Comparison of ENCODE assay signal across 16 mouse cellular contexts in the genomic region with DNA sequence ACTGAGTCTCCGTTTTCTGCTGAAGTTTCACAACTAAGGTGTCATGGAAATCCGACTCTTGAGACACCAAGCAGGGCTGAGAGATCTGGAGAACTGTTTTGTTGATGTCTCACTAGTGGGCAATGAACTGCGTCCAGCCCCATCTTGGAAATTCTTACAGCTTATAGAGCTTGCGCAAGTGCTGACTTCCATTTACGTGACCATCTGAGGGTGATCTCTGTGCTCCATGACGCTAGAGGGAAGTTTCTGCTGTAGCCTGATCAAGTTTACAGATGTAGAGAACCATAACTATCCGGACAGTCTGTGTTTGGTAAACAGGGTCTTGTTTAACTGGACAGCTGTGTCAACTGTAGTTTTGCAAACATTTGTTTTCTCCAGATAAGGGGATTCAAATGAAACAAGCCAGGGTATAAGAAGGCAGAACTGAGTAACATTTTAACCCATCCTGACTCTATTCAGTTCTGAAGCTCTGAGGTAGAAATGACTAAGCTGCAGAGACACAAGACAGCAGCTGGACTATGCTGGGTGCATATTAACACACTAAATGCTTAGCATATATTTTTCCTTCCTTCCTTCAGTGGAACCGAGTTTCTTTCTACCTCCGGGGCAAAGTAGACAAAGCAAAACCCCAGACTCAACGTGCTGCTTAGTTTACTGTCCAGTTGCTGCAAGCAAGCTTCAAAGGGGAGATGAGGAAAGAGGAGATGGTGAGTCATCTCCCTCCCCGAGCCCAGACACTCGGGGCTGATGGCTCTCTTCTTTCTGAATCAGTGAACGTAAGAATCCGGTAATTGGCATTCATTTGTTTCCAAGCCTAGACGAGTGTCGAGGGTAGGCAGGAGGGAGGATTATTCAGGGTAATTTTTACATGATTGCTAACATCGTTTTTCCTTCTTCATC.
DNase-seq lines count a peak whose midpoint lies in the region; ATAC-seq and TF ChIP-seq lines count a peak whose summit lies in the region.
"Had no signal": no experiment of that assay in that cellular context is flagged by ENCODE, and none has a peak within 500 bp of the region (broad histone marks: within the 10 kb centered on the region; RNA-seq: fewer than 3 reads in every experiment).

No protein-coding gene starts in this region.

- H3K4me1 ChIP-seq in bone marrow macrophage, adult 2 months (ENCODE audit: control insufficient read depth, insufficient read depth, low read length): peaks cover 58% of the 10 kb centered on the region
- H3K4me1 ChIP-seq: embryonic facial prominence, embryonic 10.5 days; hindbrain, embryonic 13.5 days; limb, embryonic 13.5 days had no signal

- H3K4me3 ChIP-seq in layer of hippocampus, adult 2 months: no peak overlapping the region
- peak overlapping the region; percentile 14; the same call in 1 of the 2 replicates for H3K4me3 ChIP-seq in bone marrow macrophage, adult 2 months (ENCODE audit: insufficient read depth, low read length)
- H3K4me3 ChIP-seq: embryonic facial prominence, embryonic 10.5 days; hindbrain, embryonic 13.5 days; limb, embryonic 13.5 days; neural tube, embryonic 12.5 days had no signal

- ATAC-seq in megakaryocyte, adult 5-6 weeks (ENCODE audit: poor library complexity, severe bottlenecking): peak; percentile 51; the same call in 1 of the 2 replicates
- ATAC-seq: midbrain, embryonic 16.5 days had no signal

- peak overlapping the region; percentile 21 for H3K27ac ChIP-seq in layer of hippocampus, adult 2 months
- peak overlapping the region; percentile 98 for H3K27ac ChIP-seq in bone marrow macrophage, adult 2 months (ENCODE audit: insufficient read depth, low read depth, low read length)
- H3K27ac ChIP-seq: embryonic facial prominence, embryonic 10.5 days; hindbrain, embryonic 13.5 days; limb, embryonic 13.5 days; neural tube, embryonic 12.5 days had no signal

- TF ChIP-seq CTCF in layer of hippocampus, adult 2 months (conservative IDR thresholded peaks at IDR 0.05): no peak
- no peak for TF ChIP-seq CTCF in bone marrow macrophage, adult 2 months (IDR thresholded peaks at IDR 0.05; ENCODE audit: low read depth, low read length)

- no peak for TF ChIP-seq POLR2A in bone marrow macrophage, adult 2 months (IDR thresholded peaks at IDR 0.05; ENCODE audit: borderline replicate concordance, low read depth, low read length)

- DNase-seq in layer of hippocampus, adult 2 months (ENCODE audit: low spot score in 2 of 2): peak in 1 of 2 experiments; percentile 40
- DNase-seq in layer of hippocampus, adult 8-10 months (ENCODE audit: low spot score in 2 of 2): no peak
- peak; percentile 18 for DNase-seq in NIH3T3 (ENCODE audit: low read depth)
- no peak for DNase-seq in T-cell, adult 2 months (ENCODE audit: low spot score)
- no peak for DNase-seq in urinary bladder, postnatal 25 days (ENCODE audit: low spot score)
- DNase-seq: cerebellum, postnatal 14 days; kidney, adult 11 months; kidney, postnatal 36 days; lung, postnatal 4 days had no signal
